Mouse (Mus musculus): Measurements from ENCODE around the gene Acacb. TPM values are rescaled to one million over a fixed set of nuclear protein-coding genes. Genes with fewer than 3 reads are reported as not detected.

The Acacb gene
- polyA plus RNA-seq, 1 experiment from 2014 or later, result 4.5 TPM

- no peak overlapping the region for H3K4me2 ChIP-seq (ENCODE audit: low read depth, severe bottlenecking)
- peaks cover 9% of the 10 kb centered on the region for H3K4me1 ChIP-seq (ENCODE audit: control insufficient read depth, insufficient read depth, low read length)
- DNase-seq (ENCODE audit: low spot score), result no peak
- ATAC-seq (ENCODE audit: insufficient number of reproducible peaks, low FRiP score, low TSS enrichment, low read depth), result no peak
- no peaks in the 10 kb centered on the region for H3K9me3 ChIP-seq (ENCODE audit: control insufficient read depth, low read length)
- H3K9ac ChIP-seq (ENCODE audit: low read length), result no peak overlapping the region
- H3K27ac ChIP-seq (replicated peaks; ENCODE audit: low read depth, low read length), result no peak overlapping the region
- H3K36me3 ChIP-seq (ENCODE audit: control insufficient read depth, insufficient read depth, low read length), result no peaks in the 10 kb centered on the region
- no peaks in the 10 kb centered on the region for H3K27me3 ChIP-seq (ENCODE audit: control insufficient read depth, insufficient read depth, low read length)
- 85% methylated on average over 14 of the region's 14 CpGs for WGBS
- H3K4me3 ChIP-seq (ENCODE audit: low read depth, low read length), result no peak overlapping the region
Measured at GRCm38 (mm10) chr5:114147043-114147972, 973 bp downstream of the Acacb start.

GRCm38 (mm10) chr5:114152359-114153092, 6.2 kb downstream of the Acacb start:
- Histone ChIP-seq H3K4me3 (ENCODE audit: low read depth, low read length) (no peak overlapping the region), H3K27me3 (ENCODE audit: control insufficient read depth, insufficient read depth, low read length) (no peaks in the 10 kb centered on the region), H3K4me2 (ENCODE audit: low read depth, severe bottlenecking) (no peak overlapping the region), H3K27ac (replicated peaks; ENCODE audit: low read depth, low read length) (no peak overlapping the region), H3K4me1 (ENCODE audit: control insufficient read depth, insufficient read depth, low read length) (no peaks in the 10 kb centered on the region), H3K9ac (ENCODE audit: low read length) (no peak overlapping the region), H3K9me3 (ENCODE audit: control insufficient read depth, low read length) (no peaks in the 10 kb centered on the region), H3K36me3 (ENCODE audit: control insufficient read depth, insufficient read depth, low read length) (no peaks in the 10 kb centered on the region)
- ATAC-seq (ENCODE audit: insufficient number of reproducible peaks, low FRiP score, low TSS enrichment, low read depth), result no peak
- 88% methylated on average over 12 of the region's 12 CpGs for WGBS
- no peak for DNase-seq (ENCODE audit: low spot score)

GRCm38 (mm10) chr5:114153490-114153889, 7.2 kb downstream of the Acacb start:
- H3K4me1 ChIP-seq (ENCODE audit: control insufficient read depth, insufficient read depth, low read length), result no peaks in the 10 kb centered on the region
- no peaks in the 10 kb centered on the region for H3K27me3 ChIP-seq (ENCODE audit: control insufficient read depth, insufficient read depth, low read length)
- DNase-seq (ENCODE audit: low spot score), result peak; percentile 74
- H3K9ac ChIP-seq (ENCODE audit: low read length), result no peak overlapping the region
- peak overlapping the region; percentile 22 for H3K4me2 ChIP-seq (ENCODE audit: low read depth, severe bottlenecking)
- 3% methylated on average over 12 of the region's 12 CpGs for WGBS
- H3K36me3 ChIP-seq (ENCODE audit: control insufficient read depth, insufficient read depth, low read length), result no peaks in the 10 kb centered on the region
- 0 out of 2 replicates have a peak, but pooled peaks have one; percentile 24 for ATAC-seq (ENCODE audit: insufficient number of reproducible peaks, low FRiP score, low TSS enrichment, low read depth)
- no peak overlapping the region for H3K27ac ChIP-seq (replicated peaks; ENCODE audit: low read depth, low read length)
- H3K4me3 ChIP-seq (ENCODE audit: low read depth, low read length), result no peak overlapping the region
- H3K9me3 ChIP-seq (ENCODE audit: control insufficient read depth, low read length), result no peaks in the 10 kb centered on the region

- no peaks in the 10 kb centered on the region for H3K36me3 ChIP-seq (ENCODE audit: control insufficient read depth, insufficient read depth, low read length)
- H3K4me2 ChIP-seq (ENCODE audit: low read depth, severe bottlenecking), result no peak overlapping the region
- no peak for DNase-seq (ENCODE audit: low spot score)
- 83% methylated on average over 5 of the region's 5 CpGs for WGBS
- H3K4me3 ChIP-seq (ENCODE audit: low read depth, low read length), result no peak overlapping the region
- no peak overlapping the region for H3K9ac ChIP-seq (ENCODE audit: low read length)
- no peaks in the 10 kb centered on the region for H3K27me3 ChIP-seq (ENCODE audit: control insufficient read depth, insufficient read depth, low read length)
- no peaks in the 10 kb centered on the region for H3K9me3 ChIP-seq (ENCODE audit: control insufficient read depth, low read length)
- H3K27ac ChIP-seq (replicated peaks; ENCODE audit: low read depth, low read length), result no peak overlapping the region
- no peaks in the 10 kb centered on the region for H3K4me1 ChIP-seq (ENCODE audit: control insufficient read depth, insufficient read depth, low read length)
- no peak for ATAC-seq (ENCODE audit: insufficient number of reproducible peaks, low FRiP score, low TSS enrichment, low read depth)
Measured at GRCm38 (mm10) chr5:114154765-114155164, 8.4 kb downstream of the Acacb start.

GRCm38 (mm10) chr5:114155168-114155933, 9.0 kb downstream of the Acacb start:
- H3K27me3 ChIP-seq (ENCODE audit: control insufficient read depth, insufficient read depth, low read length), result no peaks in the 10 kb centered on the region
- no peaks in the 10 kb centered on the region for H3K36me3 ChIP-seq (ENCODE audit: control insufficient read depth, insufficient read depth, low read length)
- H3K4me3 ChIP-seq (ENCODE audit: low read depth, low read length), result no peak overlapping the region
- no peaks in the 10 kb centered on the region for H3K9me3 ChIP-seq (ENCODE audit: control insufficient read depth, low read length)
- no peaks in the 10 kb centered on the region for H3K4me1 ChIP-seq (ENCODE audit: control insufficient read depth, insufficient read depth, low read length)
- H3K27ac ChIP-seq (replicated peaks; ENCODE audit: low read depth, low read length), result no peak overlapping the region
- no peak for ATAC-seq (ENCODE audit: insufficient number of reproducible peaks, low FRiP score, low TSS enrichment, low read depth)
- WGBS, result 61% methylated on average over 9 of the region's 9 CpGs
- no peak overlapping the region for H3K4me2 ChIP-seq (ENCODE audit: low read depth, severe bottlenecking)
- no peak for DNase-seq (ENCODE audit: low spot score)
- no peak overlapping the region for H3K9ac ChIP-seq (ENCODE audit: low read length)

GRCm38 (mm10) chr5:114157236-114157635, 10.9 kb downstream of the Acacb start:
- no peak for ATAC-seq (ENCODE audit: insufficient number of reproducible peaks, low FRiP score, low TSS enrichment, low read depth)
- no peak overlapping the region for H3K9ac ChIP-seq (ENCODE audit: low read length)
- no peak for DNase-seq (ENCODE audit: low spot score)
- H3K27ac ChIP-seq (replicated peaks; ENCODE audit: low read depth, low read length), result no peak overlapping the region
- no peaks in the 10 kb centered on the region for H3K4me1 ChIP-seq (ENCODE audit: control insufficient read depth, insufficient read depth, low read length)
- H3K9me3 ChIP-seq (ENCODE audit: control insufficient read depth, low read length), result no peaks in the 10 kb centered on the region
- H3K4me2 ChIP-seq (ENCODE audit: low read depth, severe bottlenecking), result no peak overlapping the region
- H3K27me3 ChIP-seq (ENCODE audit: control insufficient read depth, insufficient read depth, low read length), result no peaks in the 10 kb centered on the region
- no peaks in the 10 kb centered on the region for H3K36me3 ChIP-seq (ENCODE audit: control insufficient read depth, insufficient read depth, low read length)
- WGBS, result 55% methylated on average over 7 of the region's 7 CpGs
- no peak overlapping the region for H3K4me3 ChIP-seq (ENCODE audit: low read depth, low read length)

- Histone ChIP-seq H3K27ac (replicated peaks; ENCODE audit: low read depth, low read length) (no peak overlapping the region), H3K27me3 (ENCODE audit: control insufficient read depth, insufficient read depth, low read length) (no peaks in the 10 kb centered on the region), H3K4me2 (ENCODE audit: low read depth, severe bottlenecking) (no peak overlapping the region), H3K9me3 (ENCODE audit: control insufficient read depth, low read length) (no peaks in the 10 kb centered on the region), H3K36me3 (ENCODE audit: control insufficient read depth, insufficient read depth, low read length) (no peaks in the 10 kb centered on the region), H3K4me1 (ENCODE audit: control insufficient read depth, insufficient read depth, low read length) (no peaks in the 10 kb centered on the region), H3K9ac (ENCODE audit: low read length) (no peak overlapping the region), H3K4me3 (ENCODE audit: low read depth, low read length) (no peak overlapping the region)
- no peak for DNase-seq (ENCODE audit: low spot score)
- WGBS, result 88% methylated on average over 6 of the region's 6 CpGs
- ATAC-seq (ENCODE audit: insufficient number of reproducible peaks, low FRiP score, low TSS enrichment, low read depth), result no peak
Measured at GRCm38 (mm10) chr5:114161424-114161823, 15.1 kb downstream of the Acacb start.

Measured in limb, embryonic 11.5 days (tissue).